Mouse (Mus musculus) heart, embryonic 13.5 days (tissue): ENCODE measurements around the gene Socs2. TPM values are rescaled to one million over a fixed set of nuclear protein-coding genes. Genes with fewer than 3 reads are reported as not detected.
A peak's percentile ranks its signal among the peaks of the same experiment; 100 is the strongest.

ENCODE experiments used
- ATAC-seq: fragments of 200-750 bp; cut with Nextera tagmentation; 2 replicates; pipeline ENCODE4 v1.8.0; 2017; ENCODE audit warnings: moderate TSS enrichment; ENCODE audit not compliant: insufficient number of reproducible peaks, low FRiP score, low TSS enrichment; ENCODE audit errors: extremely low read depth
- H3K27ac ChIP-seq: fragments of 300-500 bp; sonication (generic); replicated peaks from 2 replicates; pipeline ENCODE4 v1.5.1; 2015; ENCODE audit warnings: moderate library complexity, mild to moderate bottlenecking, inconsistent platforms
- H3K27me3 ChIP-seq: fragments of 300-500 bp; sonication (generic); replicated peaks from 2 replicates; pipeline ENCODE4 v1.6.1; 2015; ENCODE audit warnings: mild to moderate bottlenecking, inconsistent platforms
- H3K36me3 ChIP-seq: fragments of 300-500 bp; sonication (generic); 2 replicates; pipeline ENCODE4 v1.6.1; 2015; ENCODE audit warnings: mild to moderate bottlenecking, inconsistent platforms
- H3K4me1 ChIP-seq: fragments of 300-500 bp; sonication (generic); 2 replicates; pipeline ENCODE4 v1.6.1; 2015; ENCODE audit warnings: inconsistent platforms
- H3K4me2 ChIP-seq: fragments of 300-500 bp; sonication (generic); 2 replicates; pipeline ENCODE4 v1.6.1; 2015; ENCODE audit warnings: inconsistent platforms, mild to moderate bottlenecking, moderate library complexity
- H3K4me3 ChIP-seq: fragments of 300-500 bp; sonication (generic); 2 replicates; pipeline ENCODE4 v1.5.1; 2015; ENCODE audit warnings: moderate library complexity, mild to moderate bottlenecking, inconsistent platforms
- H3K9ac ChIP-seq: fragments of 300-500 bp; sonication (generic); 2 replicates; pipeline ENCODE4 v1.6.1; 2015; ENCODE audit warnings: inconsistent platforms, mild to moderate bottlenecking, moderate library complexity
- H3K9me3 ChIP-seq: fragments of 300-500 bp; sonication (generic); 2 replicates; pipeline ENCODE4 v1.6.1; 2016; ENCODE audit warnings: inconsistent platforms
- WGBS: fragments of 180-500 bp; shearing (Covaris S2); methylation state at CpG from one replicate; pipeline ENCODE4 v1.1.7; 2015; ENCODE audit warnings: mixed read lengths; 5-methylcytosine and 5-hydroxymethylcytosine counted together
- polyA plus RNA-seq: library from polyadenylated mRNA; unstranded; fragments of >200 nt; fragmentation: Nextera tagmentation; extraction: Ambion mirVana; gene quantifications from 2 replicates; pipeline ENCODE4 v1.2.1, GENCODE M21; 2015

Socs2 gene
- polyA plus RNA-seq, 1 experiment from 2014 or later, result 43.6 TPM

- Histone ChIP-seq H3K4me3 (no peak overlapping the region), H3K4me2 (no peak overlapping the region), H3K27ac (no peak overlapping the region), H3K36me3 (peaks cover 34% of the 10 kb centered on the region), H3K27me3 (no peaks in the 10 kb centered on the region; the same call in 1 of the 2 replicates), H3K4me1 (peaks cover 9% of the 10 kb centered on the region; the same call in 1 of the 2 replicates), H3K9ac (no peak overlapping the region), H3K9me3 (no peaks in the 10 kb centered on the region)
- ATAC-seq, result no peak
- WGBS, result 66% methylated on average over 9 of the region's 9 CpGs
Measured at GRCm38 (mm10) chr10:95408487-95408886, 8.5 kb downstream of the Socs2 start.

GRCm38 (mm10) chr10:95407541-95408160, 9.3 kb downstream of the Socs2 start:
- H3K4me1 ChIP-seq, result peaks cover 9% of the 10 kb centered on the region; the same call in 1 of the 2 replicates
- no peak for ATAC-seq
- H3K27me3 ChIP-seq, result no peaks in the 10 kb centered on the region; the same call in 1 of the 2 replicates
- whole genome bisulfite sequencing, result 74% methylated on average over 12 of the region's 12 CpGs
- no peaks in the 10 kb centered on the region for H3K9me3 ChIP-seq
- H3K36me3 ChIP-seq, result peaks cover 35% of the 10 kb centered on the region
- H3K4me3 ChIP-seq, result no peak overlapping the region
- H3K9ac ChIP-seq, result no peak overlapping the region
- H3K27ac ChIP-seq, result no peak overlapping the region
- H3K4me2 ChIP-seq, result no peak overlapping the region

- H3K4me3 ChIP-seq, result no peak overlapping the region
- no peaks in the 10 kb centered on the region for H3K9me3 ChIP-seq
- peaks cover 20% of the 10 kb centered on the region for H3K36me3 ChIP-seq
- WGBS, result 69% methylated on average over 2 of the region's 2 CpGs
- no peak overlapping the region for H3K27ac ChIP-seq
- ATAC-seq, result no peak
- no peak overlapping the region for H3K9ac ChIP-seq
- no peak overlapping the region for H3K4me2 ChIP-seq
- H3K27me3 ChIP-seq, result no peaks in the 10 kb centered on the region
- H3K4me1 ChIP-seq, result peaks cover 12% of the 10 kb centered on the region
Measured at GRCm38 (mm10) chr10:95404774-95405173, 12.2 kb downstream of the Socs2 start.

- peaks cover 3% of the 10 kb centered on the region; the same call in 1 of the 2 replicates for H3K27me3 ChIP-seq
- no peak for ATAC-seq
- no peak overlapping the region; the same call in 1 of the 2 replicates for H3K27ac ChIP-seq
- peaks cover 24% of the 10 kb centered on the region for H3K4me1 ChIP-seq
- H3K9me3 ChIP-seq, result no peaks in the 10 kb centered on the region
- H3K36me3 ChIP-seq, result peaks cover 8% of the 10 kb centered on the region
- H3K4me2 ChIP-seq, result no peak overlapping the region
- no peak overlapping the region for H3K9ac ChIP-seq
- no peak overlapping the region for H3K4me3 ChIP-seq
- WGBS, result 36% methylated on average over 13 of the region's 13 CpGs
Measured at GRCm38 (mm10) chr10:95399689-95400354, 17.2 kb downstream of the Socs2 start.

GRCm38 (mm10) chr10:95398489-95398888, 18.5 kb downstream of the Socs2 start:
- no peaks in the 10 kb centered on the region for H3K9me3 ChIP-seq
- H3K4me1 ChIP-seq, result peaks cover 30% of the 10 kb centered on the region
- peaks cover 8% of the 10 kb centered on the region for H3K36me3 ChIP-seq
- under 1% methylated on average over 18 of the region's 18 CpGs for WGBS
- ATAC-seq, result no peak
- H3K4me3 ChIP-seq, result peak overlapping the region; percentile 45
- H3K27ac ChIP-seq, result no peak overlapping the region
- peaks cover 3% of the 10 kb centered on the region; the same call in 1 of the 2 replicates for H3K27me3 ChIP-seq
- H3K4me2 ChIP-seq, result peak overlapping the region; percentile 70
- peak overlapping the region; percentile 71 for H3K9ac ChIP-seq

GRCm38 (mm10) chr10:95397191-95397835, 19.7 kb downstream of the Socs2 start:
- ATAC-seq, result no peak
- 73% methylated on average over 7 of the region's 7 CpGs for WGBS
- H3K4me2 ChIP-seq, result no peak overlapping the region
- peaks cover 4% of the 10 kb centered on the region; the same call in 1 of the 2 replicates for H3K36me3 ChIP-seq
- H3K4me1 ChIP-seq, result peaks cover 30% of the 10 kb centered on the region
- H3K4me3 ChIP-seq, result no peak overlapping the region
- H3K27me3 ChIP-seq, result peaks cover 3% of the 10 kb centered on the region; the same call in 1 of the 2 replicates
- no peaks in the 10 kb centered on the region for H3K9me3 ChIP-seq
- no peak overlapping the region for H3K27ac ChIP-seq
- H3K9ac ChIP-seq, result no peak overlapping the region

- Histone ChIP-seq H3K36me3 (no peaks in the 10 kb centered on the region; the same call in 1 of the 2 replicates), H3K4me2 (no peak overlapping the region), H3K9me3 (no peaks in the 10 kb centered on the region), H3K27me3 (peaks cover 3% of the 10 kb centered on the region; the same call in 1 of the 2 replicates), H3K4me3 (no peak overlapping the region), H3K4me1 (peaks cover 30% of the 10 kb centered on the region), H3K9ac (no peak overlapping the region), H3K27ac (no peak overlapping the region)
- WGBS, result 68% methylated on average over 8 of the region's 8 CpGs
- ATAC-seq, result no peak
Measured at GRCm38 (mm10) chr10:95396356-95396755, 20.6 kb downstream of the Socs2 start.

- Histone ChIP-seq H3K9me3 (no peaks in the 10 kb centered on the region), H3K27me3 (peaks cover 3% of the 10 kb centered on the region; the same call in 1 of the 2 replicates), H3K4me3 (peak overlapping the region; percentile 36), H3K9ac (peak overlapping the region; percentile 44; the same call in 1 of the 2 replicates), H3K27ac (no peak overlapping the region), H3K4me1 (peaks cover 30% of the 10 kb centered on the region), H3K4me2 (peak overlapping the region; percentile 62), H3K36me3 (no peaks in the 10 kb centered on the region)
- ATAC-seq, result no peak
- 40% methylated on average over 25 of the region's 25 CpGs for WGBS
Measured at GRCm38 (mm10) chr10:95394819-95395812, 21.9 kb downstream of the Socs2 start.

GRCm38 (mm10) chr10:95392073-95392472, 24.9 kb downstream of the Socs2 start:
- ATAC-seq, result no peak
- H3K4me2 ChIP-seq, result no peak overlapping the region
- no peaks in the 10 kb centered on the region for H3K9me3 ChIP-seq
- peaks cover 25% of the 10 kb centered on the region for H3K4me1 ChIP-seq
- H3K9ac ChIP-seq, result no peak overlapping the region
- no peak overlapping the region for H3K27ac ChIP-seq
- H3K4me3 ChIP-seq, result no peak overlapping the region
- H3K27me3 ChIP-seq, result no peaks in the 10 kb centered on the region
- WGBS, result 76% methylated on average over 8 of the region's 8 CpGs
- no peaks in the 10 kb centered on the region for H3K36me3 ChIP-seq

GRCm38 (mm10) chr10:95390871-95391270, 26.1 kb downstream of the Socs2 start:
- H3K9me3 ChIP-seq, result no peaks in the 10 kb centered on the region
- H3K27me3 ChIP-seq, result no peaks in the 10 kb centered on the region
- H3K27ac ChIP-seq, result no peak overlapping the region
- WGBS, result 86% methylated on average over 9 of the region's 9 CpGs
- H3K9ac ChIP-seq, result no peak overlapping the region
- no peak for ATAC-seq
- peaks cover 21% of the 10 kb centered on the region for H3K4me1 ChIP-seq
- no peaks in the 10 kb centered on the region for H3K36me3 ChIP-seq
- no peak overlapping the region for H3K4me3 ChIP-seq
- H3K4me2 ChIP-seq, result no peak overlapping the region
